Mouse (Mus musculus): Measurements from ENCODE around the gene Cybb.
"Not testable (repeated sequence)": the region's sequence is repeated elsewhere in the genome, so short reads cannot be mapped to it uniquely, and the experiment has no call there.

Gene Cybb

DNA sequence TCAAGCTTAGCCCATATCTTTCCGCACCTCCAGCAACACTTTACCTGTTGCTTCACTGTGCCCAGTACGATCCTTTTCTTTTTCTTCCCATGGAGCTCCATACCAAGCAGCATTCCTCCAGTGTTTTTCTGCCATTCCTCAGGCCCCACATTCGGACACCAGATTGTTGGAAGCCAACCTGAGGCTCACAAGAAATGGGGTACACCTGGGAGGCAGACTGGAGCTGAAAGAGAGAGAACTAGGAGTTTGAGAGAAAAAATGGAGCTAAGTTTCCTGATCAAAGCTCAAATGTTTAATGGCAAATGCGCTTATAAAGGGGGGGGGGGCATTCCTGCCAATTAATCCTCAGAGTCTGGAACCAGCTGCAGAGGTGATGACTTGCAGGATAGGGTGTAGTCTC is at the start of gene Cybb:
Cybb (minus strand) TSS at position 101 of the 400 bp plus-strand sequence.
- no peak for DNase-seq (ENCODE audit: low read depth, low spot score)

DNA sequence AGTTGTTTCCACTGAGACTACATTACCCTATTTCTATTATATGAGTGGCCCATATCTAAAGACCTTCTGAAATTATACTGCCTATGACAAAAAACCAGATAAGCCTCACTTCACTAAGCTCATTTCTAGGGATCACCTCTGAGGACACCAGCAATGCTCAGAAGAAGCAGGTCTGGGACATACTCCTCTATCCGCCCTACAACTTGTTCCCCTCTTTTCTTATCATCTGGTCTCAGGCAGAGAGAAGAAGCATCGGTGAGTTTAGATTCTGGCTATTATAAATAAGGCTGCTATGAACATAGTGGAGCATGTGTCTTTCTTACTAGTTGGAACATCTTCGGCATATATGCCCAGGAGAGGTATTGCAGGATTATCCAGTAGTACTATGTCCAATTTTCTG is 49.3 kb upstream of the Cybb start:
- DNase-seq (ENCODE audit: low read depth, low spot score) = no peak

GRCm38 (mm10) chrX:9519969-9520368 is 32.4 kb upstream of the Cybb start:
- DNase-seq (ENCODE audit: low read depth, low spot score) = peak; percentile 1

- DNase-seq (ENCODE audit: low read depth, low spot score) = not testable (repeated sequence)
Measured at GRCm38 (mm10) chrX:9517531-9517930, 30.0 kb upstream of the Cybb start.

GRCm38 (mm10) chrX:9475036-9475435 is 12.5 kb downstream of the Cybb start:
- not testable (repeated sequence) for DNase-seq (ENCODE audit: low read depth, low spot score)

DNA sequence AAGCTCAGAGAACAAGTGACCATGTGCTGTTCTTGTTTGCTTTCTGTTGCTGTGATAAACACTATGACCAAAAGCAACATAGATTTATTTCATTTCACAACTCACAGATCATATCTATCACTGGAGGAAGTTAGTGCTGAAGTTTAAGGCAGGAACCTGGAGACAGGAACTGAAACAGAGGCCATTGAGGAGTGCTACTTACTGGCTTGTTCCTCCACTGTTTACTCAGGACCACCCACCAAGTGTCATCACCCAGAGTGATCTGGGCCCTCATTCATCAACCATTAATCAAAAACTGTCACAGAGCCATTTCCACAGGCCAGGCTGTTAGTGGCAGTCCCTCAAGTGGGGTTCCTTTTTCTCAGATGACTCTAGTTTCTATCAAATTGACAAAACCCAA is 13.1 kb downstream of the Cybb start:
- DNase-seq (ENCODE audit: low read depth, low spot score) = no peak

DNA sequence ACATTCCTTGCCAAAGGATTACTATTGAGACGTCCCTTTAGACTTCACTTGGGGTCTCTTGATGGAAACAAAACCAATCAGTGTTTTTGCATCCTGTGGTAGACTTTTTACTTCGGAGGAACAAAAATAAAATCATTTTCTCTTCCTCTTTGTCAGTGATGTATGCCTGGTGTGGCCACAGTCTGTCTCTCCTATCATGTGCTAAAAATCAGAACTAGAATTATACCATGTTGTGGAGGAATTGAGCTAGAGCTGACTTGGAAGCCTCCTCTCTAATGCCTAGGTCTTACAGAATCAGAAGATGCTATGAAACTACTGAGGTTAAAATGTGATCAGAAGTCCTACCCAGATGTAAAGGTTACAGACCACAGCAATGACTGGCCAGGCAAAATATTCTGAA is 13.8 kb downstream of the Cybb start:
- DNase-seq (ENCODE audit: low read depth, low spot score) = no peak

- DNase-seq (ENCODE audit: low read depth, low spot score) = no peak
Measured at GRCm38 (mm10) chrX:9470811-9471388, 16.7 kb downstream of the Cybb start.

- no peak for DNase-seq (ENCODE audit: low read depth, low spot score)
Measured at GRCm38 (mm10) chrX:9469100-9469499, 18.5 kb downstream of the Cybb start.

DNA sequence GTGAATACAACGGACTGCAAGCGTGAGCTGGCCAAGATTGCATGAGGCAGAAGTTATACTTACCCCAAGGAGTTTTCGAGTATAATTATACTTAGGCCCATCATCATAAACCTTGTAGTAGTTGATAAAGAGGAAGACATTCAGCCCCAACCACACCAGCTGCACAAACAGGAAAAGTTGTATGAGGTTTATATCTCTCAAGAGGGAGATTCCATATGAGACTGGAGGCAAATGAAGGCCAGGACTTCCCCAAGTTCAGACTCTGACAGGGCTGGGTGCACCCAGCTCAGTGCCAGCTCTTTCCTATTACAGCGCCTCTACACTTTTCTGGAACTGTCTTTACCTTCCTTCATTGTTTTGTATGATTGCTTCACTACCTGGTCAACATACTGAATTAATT is 20.6 kb downstream of the Cybb start:
- no peak for DNase-seq (ENCODE audit: low read depth, low spot score)

- DNase-seq (ENCODE audit: low read depth, low spot score) = no peak
Measured at GRCm38 (mm10) chrX:9465890-9466289, 21.7 kb downstream of the Cybb start.

DNA sequence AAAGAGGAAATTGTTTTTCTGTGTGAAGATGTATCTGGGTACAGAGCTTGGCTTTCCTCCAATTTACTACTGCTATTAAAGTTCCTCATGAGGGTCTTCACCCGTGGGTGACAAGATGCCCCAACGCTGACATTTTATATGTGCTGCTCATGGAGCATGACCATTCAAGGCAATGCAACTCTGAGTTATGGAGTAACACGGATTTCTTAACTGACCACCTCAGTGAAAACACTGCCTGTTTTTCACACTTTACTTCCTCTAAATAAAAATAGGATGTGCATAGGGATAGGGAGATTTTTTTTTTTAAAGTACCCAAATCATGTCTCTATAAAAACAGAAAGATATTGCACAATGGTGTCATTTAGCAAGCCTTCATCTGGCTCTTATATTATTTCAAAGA is 24.9 kb downstream of the Cybb start:
- no peak for DNase-seq (ENCODE audit: low read depth, low spot score)

DNA sequence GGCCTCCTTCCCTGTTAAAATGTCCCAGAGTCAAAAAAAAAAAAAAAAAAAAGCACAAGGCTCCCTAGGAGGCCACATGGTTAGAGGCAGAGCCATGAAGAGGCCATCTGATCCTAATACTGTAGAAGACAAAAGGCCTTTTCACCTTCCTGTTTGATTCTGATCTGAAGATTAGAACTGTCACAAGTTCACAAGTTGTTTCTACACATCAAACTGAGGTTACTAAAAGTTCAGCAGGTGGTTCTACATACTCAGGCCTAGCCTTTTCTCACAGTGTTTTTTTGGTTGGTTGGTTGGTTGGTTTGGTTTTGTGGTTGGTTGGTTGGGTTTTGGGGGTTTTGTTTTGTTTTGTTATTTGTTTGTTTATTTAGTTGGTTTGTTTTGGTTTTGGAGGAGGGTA is 26.2 kb downstream of the Cybb start:
- DNase-seq (ENCODE audit: low read depth, low spot score) = no peak

DNA sequence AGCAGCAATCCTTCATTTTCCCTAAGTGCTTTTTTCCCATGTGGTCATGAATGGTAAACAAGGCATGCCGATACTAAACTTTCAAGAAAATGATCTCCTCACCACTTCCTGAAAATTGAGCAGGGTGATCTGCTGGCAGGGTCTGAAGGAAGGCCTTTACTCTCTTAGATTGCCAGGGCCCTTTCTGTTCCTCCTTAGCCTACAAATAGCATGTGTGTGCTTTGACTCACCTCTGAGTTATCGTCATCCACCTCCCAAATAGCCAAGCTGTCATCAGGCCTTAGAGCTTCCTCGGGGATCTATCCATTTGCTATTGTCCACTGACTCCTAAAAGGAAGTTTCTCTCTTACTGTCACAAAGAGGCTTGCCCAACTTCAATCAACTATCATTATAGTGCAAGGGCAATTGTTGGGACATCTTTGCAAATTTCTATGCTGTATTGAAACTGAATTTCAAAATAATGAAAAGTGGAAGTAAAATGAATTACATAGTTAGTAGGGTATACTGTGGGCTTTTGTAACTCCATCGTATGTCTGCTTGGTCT is 27.1 kb downstream of the Cybb start:
- no peak for DNase-seq (ENCODE audit: low read depth, low spot score)

DNA sequence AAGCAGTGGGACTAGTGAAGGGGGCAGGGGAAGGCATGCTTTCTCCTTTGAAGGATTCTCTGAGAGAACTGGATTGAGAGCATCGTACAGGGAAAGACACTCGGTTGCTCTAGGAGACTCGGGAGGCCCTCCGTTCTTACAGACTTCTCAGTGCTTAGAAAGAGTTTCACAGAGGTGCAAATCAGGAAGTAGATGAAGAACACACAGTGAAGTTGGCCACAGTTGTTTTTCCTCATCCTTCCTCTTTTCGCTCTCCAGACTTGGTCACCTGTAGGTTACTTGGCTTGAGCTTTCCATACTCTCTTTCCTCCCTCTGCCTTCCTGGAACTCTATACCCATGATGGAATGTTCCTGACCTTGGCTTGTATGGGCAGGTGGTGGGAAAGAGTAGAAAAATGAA is 35.2 kb downstream of the Cybb start:
- no peak for DNase-seq (ENCODE audit: low read depth, low spot score)

DNA sequence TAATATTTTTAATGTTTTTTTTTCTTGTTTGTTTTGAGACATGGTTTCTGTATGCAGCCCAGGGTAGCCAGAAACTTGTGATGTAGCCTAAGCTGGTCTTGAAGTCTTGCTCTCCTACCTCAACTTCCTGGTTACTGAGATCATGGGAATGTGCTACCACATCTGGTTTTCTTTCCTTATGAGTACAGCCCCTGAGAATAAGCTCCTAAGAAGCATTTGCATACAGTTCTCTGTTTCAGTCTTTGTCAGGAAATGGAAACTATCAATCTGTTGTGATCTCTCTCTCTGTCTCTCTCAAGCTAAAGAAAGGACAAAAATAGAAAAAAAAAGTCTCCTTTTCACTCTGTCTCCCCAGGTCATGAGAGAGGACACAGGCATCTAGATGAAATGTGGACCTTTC is 40.3 kb downstream of the Cybb start:
- DNase-seq (ENCODE audit: low read depth, low spot score) = no peak

DNA sequence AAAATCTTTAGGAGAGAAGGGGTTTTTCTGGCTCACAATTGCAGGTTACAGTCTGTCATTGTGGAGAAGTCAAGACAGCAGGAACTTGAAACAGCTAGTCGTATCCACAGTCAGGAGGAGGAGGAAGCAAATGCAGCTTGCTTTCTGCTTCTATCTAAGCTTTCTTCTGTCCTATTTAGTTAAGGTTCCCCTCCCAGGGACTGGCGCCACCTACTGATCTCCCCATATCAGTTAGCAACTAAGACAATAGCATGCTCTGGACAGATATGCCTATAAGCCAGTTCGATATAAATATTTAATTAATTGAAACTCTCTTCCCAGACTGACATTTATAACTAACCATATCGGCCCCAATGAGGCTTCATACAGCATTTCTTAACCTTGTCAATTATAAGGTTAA is 46.5 kb downstream of the Cybb start:
- no peak for DNase-seq (ENCODE audit: low read depth, low spot score)

GRCm38 (mm10) chrX:9440556-9440955 is 47.0 kb downstream of the Cybb start:
- DNase-seq (ENCODE audit: low read depth, low spot score) = no peak

- DNase-seq (ENCODE audit: low read depth, low spot score) = no peak
Measured at GRCm38 (mm10) chrX:9439257-9439656, 48.3 kb downstream of the Cybb start.

GRCm38 (mm10) chrX:9413889-9414288 is 73.7 kb downstream of the Cybb start:
- DNase-seq (ENCODE audit: low read depth, low spot score) = no peak

Measured in c-Kit-negative CD71-positive TER-119-positive erythroid progenitor cells, embryonic 14.5 days (primary cell).